Mouse (Mus musculus) forebrain, embryonic 15.5 days (tissue): ENCODE data around the gene Tbc1d22a. TPM values are rescaled to one million over a fixed set of nuclear protein-coding genes. Genes with fewer than 3 reads are reported as not detected.
"Not testable (repeated sequence)": the region's sequence is repeated elsewhere in the genome, so short reads cannot be mapped to it uniquely, and the experiment has no call there.

ENCODE experiments used
- ATAC-seq: fragments of 200-750 bp; cut with Nextera tagmentation; replicated peaks from 2 replicates; pipeline ENCODE4 v1.8.0; 2017; ENCODE audit warnings: mild to moderate bottlenecking, moderate TSS enrichment, moderate library complexity
- H3K27ac ChIP-seq: fragments of 300-500 bp; sonication (generic); replicated peaks from 2 replicates; pipeline ENCODE4 v1.5.1; 2015; ENCODE audit warnings: mild to moderate bottlenecking, inconsistent platforms
- H3K27me3 ChIP-seq: fragments of 300-500 bp; sonication (generic); 2 replicates; pipeline ENCODE4 v1.6.1; 2015; ENCODE audit warnings: inconsistent platforms
- H3K36me3 ChIP-seq: fragments of 300-500 bp; sonication (generic); 2 replicates; pipeline ENCODE4 v1.6.1; 2015; ENCODE audit warnings: mild to moderate bottlenecking, inconsistent platforms
- H3K4me1 ChIP-seq: fragments of 300-500 bp; sonication (generic); 2 replicates; pipeline ENCODE4 v1.6.1; 2015; ENCODE audit warnings: inconsistent platforms
- H3K4me2 ChIP-seq: fragments of 300-500 bp; sonication (generic); replicated peaks from 2 replicates; pipeline ENCODE4 v1.6.1; 2015; ENCODE audit warnings: mild to moderate bottlenecking, inconsistent platforms
- H3K4me3 ChIP-seq: fragments of 300-500 bp; sonication (generic); 2 replicates; pipeline ENCODE4 v1.5.1; 2015; ENCODE audit warnings: mild to moderate bottlenecking, inconsistent platforms
- H3K9ac ChIP-seq: fragments of 300-500 bp; sonication (generic); replicated peaks from 2 replicates; pipeline ENCODE4 v1.6.1; 2015; ENCODE audit warnings: mild to moderate bottlenecking, inconsistent platforms
- H3K9me3 ChIP-seq: fragments of 300-500 bp; sonication (generic); 2 replicates; pipeline ENCODE4 v1.6.1; 2016; ENCODE audit warnings: inconsistent platforms
- WGBS: fragments of 180-500 bp; shearing (Covaris S2); methylation state at CpG from one replicate; pipeline ENCODE4 v1.1.7; 2015; ENCODE audit warnings: mixed read lengths; 5-methylcytosine and 5-hydroxymethylcytosine counted together
- polyA plus RNA-seq: library from polyadenylated mRNA; unstranded; fragments of >200 nt; fragmentation: Nextera tagmentation; extraction: Ambion mirVana; gene quantifications from 2 replicates; pipeline ENCODE4 v1.2.1, GENCODE M21; 2015

Gene Tbc1d22a
- polyA plus RNA-seq, 1 experiment from 2014 or later, result 13.1 TPM

DNA sequence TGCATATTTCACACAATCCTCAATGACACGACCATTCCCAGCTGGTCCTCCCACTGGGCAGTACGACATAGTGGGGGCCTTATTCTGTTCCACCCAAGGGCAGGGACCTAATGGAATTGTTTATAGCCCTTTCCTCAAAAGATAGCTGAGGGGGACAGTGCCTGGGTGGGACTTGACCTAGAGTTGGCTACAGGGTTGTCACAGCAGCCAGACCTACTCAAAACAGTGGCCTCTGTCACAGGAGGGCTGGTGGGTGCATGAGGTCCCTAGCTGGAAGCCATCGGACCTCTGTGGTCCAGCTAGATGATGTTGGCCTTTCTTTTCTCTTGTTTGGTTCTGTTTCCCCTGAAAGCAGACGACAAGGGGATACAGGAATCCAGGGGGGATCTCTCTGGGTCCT is 14.8 kb upstream of the Tbc1d22a start:
- H3K9ac ChIP-seq, result no peak overlapping the region
- H3K4me2 ChIP-seq, result no peak overlapping the region
- no peak overlapping the region for H3K27ac ChIP-seq
- 72% methylated on average over 4 of the region's 4 CpGs for WGBS
- H3K27me3 ChIP-seq, result no peaks in the 10 kb centered on the region
- H3K36me3 ChIP-seq, result no peaks in the 10 kb centered on the region
- H3K4me3 ChIP-seq, result no peak overlapping the region
- ATAC-seq, result no peak
- no peaks in the 10 kb centered on the region for H3K9me3 ChIP-seq
- no peaks in the 10 kb centered on the region for H3K4me1 ChIP-seq

DNA sequence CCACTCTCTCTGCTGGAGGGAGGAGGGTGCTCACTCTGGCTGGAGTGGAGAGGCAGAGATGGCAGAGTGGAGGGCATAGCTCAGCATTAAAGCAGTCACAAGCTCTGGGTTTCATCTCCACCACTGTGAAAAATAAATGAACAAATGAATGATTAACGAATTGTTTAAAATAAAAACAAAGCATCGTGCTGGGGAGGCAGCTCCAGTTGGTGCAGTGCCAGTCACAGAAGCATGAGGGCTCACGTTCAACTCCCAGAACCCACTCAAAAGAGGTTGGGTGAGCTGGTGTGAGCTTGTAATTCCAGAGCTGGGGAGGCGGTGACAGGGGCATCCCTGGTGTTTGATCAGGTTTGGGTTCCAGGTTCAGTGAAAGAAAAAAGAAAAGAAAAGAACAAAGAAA is 14.1 kb upstream of the Tbc1d22a start:
- no peaks in the 10 kb centered on the region for H3K27me3 ChIP-seq
- ATAC-seq, result no peak
- H3K27ac ChIP-seq, result no peak overlapping the region
- no peak overlapping the region for H3K4me2 ChIP-seq
- no peaks in the 10 kb centered on the region for H3K9me3 ChIP-seq
- WGBS, result 40% methylated on average over 4 of the region's 4 CpGs
- H3K36me3 ChIP-seq, result no peaks in the 10 kb centered on the region
- no peak overlapping the region for H3K4me3 ChIP-seq
- no peaks in the 10 kb centered on the region for H3K4me1 ChIP-seq
- H3K9ac ChIP-seq, result no peak overlapping the region

DNA sequence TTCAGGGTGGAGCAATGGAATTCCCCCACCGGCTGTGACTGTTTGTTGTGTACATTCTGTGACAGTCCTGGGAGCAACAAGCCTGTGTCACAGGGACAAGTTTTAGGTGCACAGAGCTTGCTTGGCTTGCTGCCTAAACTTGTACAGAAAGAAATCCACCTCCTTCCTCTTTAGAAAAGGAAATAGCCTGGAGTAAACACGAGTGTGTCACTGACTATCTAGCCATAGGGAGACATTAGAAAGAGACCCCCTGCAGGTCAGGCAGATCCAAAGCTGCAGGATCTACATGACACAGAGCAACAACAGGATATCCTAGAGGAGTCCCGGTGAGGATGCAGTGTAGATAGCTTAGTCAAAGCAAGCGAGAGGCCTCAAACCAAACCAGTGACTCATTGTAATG is 13.2 kb upstream of the Tbc1d22a start:
- no peak for ATAC-seq
- Histone ChIP-seq H3K9me3 (no peaks in the 10 kb centered on the region), H3K4me2 (no peak overlapping the region), H3K27ac (no peak overlapping the region), H3K4me3 (no peak overlapping the region), H3K9ac (no peak overlapping the region), H3K27me3 (no peaks in the 10 kb centered on the region), H3K4me1 (no peaks in the 10 kb centered on the region), H3K36me3 (no peaks in the 10 kb centered on the region)
- 37% methylated on average over 4 of the region's 4 CpGs for WGBS

DNA sequence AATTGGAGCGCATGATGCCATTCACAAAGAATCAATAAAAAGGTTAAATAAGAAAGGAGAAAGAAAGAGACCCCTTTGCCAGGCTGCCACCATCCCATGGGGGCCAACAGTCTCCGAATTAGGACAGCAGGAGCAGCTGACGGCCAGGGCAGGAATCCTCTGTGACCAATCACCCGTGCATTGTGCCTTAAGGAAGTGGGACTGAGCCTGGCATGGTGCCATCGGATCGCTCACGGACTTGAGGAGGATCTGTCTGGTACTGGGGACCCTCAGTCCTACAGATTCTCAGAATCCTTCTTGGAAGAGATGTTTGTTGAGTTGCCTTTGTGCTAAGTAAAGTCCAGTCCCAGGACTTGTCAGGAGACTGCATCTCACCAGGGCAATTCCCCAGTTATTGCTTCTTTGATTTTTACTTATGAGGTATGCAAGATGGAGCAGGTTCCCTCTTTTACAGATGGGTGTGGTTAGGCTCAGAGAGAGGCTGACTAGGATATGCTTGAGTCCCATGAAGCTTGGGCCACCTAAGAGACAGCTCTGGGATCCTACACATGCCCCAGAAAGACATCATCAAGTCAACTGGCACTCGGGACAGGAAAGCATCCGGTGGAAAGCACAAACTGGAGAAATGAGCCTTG is 12.4 kb upstream of the Tbc1d22a start:
- Histone ChIP-seq H3K4me1 (no peaks in the 10 kb centered on the region), H3K4me3 (no peak overlapping the region), H3K27ac (no peak overlapping the region), H3K4me2 (no peak overlapping the region), H3K27me3 (no peaks in the 10 kb centered on the region), H3K36me3 (no peaks in the 10 kb centered on the region), H3K9me3 (no peaks in the 10 kb centered on the region), H3K9ac (no peak overlapping the region)
- 55% methylated on average over 9 of the region's 9 CpGs for WGBS
- ATAC-seq, result no peak

DNA sequence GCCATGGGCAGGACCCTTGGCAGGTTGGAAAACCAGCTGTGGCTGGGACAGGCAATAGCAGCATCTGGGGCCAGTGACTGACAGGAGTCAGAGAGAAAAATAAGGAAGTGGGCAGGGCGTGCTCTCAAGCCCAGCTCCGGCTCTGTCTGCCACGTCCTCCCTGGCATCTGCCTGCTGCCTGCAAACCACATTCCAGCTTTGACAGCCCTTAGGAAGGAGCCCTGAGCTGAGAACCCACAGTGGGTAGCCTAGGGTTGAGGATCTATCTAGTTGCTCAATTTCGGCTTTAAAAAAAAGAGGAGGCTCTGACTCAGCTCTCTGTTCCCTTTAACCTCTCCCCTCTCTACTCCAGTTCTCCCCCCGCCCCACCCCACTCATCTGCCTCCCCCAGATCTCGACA is 11.6 kb upstream of the Tbc1d22a start:
- no peaks in the 10 kb centered on the region for H3K9me3 ChIP-seq
- no peak overlapping the region for H3K4me3 ChIP-seq
- no peak overlapping the region for H3K9ac ChIP-seq
- WGBS, result 63% methylated on average over 6 of the region's 6 CpGs
- no peak overlapping the region for H3K27ac ChIP-seq
- no peak for ATAC-seq
- no peaks in the 10 kb centered on the region for H3K27me3 ChIP-seq
- no peaks in the 10 kb centered on the region for H3K36me3 ChIP-seq
- no peak overlapping the region for H3K4me2 ChIP-seq
- H3K4me1 ChIP-seq, result no peaks in the 10 kb centered on the region

DNA sequence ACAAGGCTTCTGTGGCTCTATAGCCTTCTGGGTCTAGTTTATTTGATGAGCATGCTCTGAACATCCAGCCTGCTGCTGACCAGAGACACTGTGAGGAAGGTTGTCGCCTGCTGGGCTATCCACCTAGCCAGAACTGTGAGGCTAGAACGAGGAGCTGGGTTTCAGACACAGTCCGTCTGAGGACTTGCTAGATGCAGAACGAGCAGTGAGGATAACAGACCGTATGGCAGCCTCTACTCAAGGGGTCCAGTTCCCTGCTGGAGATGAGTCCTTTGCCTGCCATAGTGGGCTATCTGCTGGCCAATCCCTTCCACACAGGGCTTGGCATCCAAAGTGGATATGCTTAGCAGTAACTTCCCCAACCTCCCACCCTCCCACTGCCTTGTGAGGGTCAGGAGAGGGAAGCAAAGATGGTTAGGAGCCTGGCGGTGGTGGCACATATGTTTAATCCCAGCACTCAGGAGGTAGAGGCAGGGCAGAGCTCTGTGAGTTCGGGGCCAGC is 10.9 kb upstream of the Tbc1d22a start:
- no peak overlapping the region for H3K27ac ChIP-seq
- H3K4me3 ChIP-seq, result no peak overlapping the region
- no peaks in the 10 kb centered on the region for H3K9me3 ChIP-seq
- 83% methylated on average over 7 of the region's 7 CpGs for WGBS
- H3K9ac ChIP-seq, result no peak overlapping the region
- no peak for ATAC-seq
- H3K27me3 ChIP-seq, result no peaks in the 10 kb centered on the region
- H3K36me3 ChIP-seq, result no peaks in the 10 kb centered on the region
- H3K4me1 ChIP-seq, result no peaks in the 10 kb centered on the region
- no peak overlapping the region for H3K4me2 ChIP-seq

DNA sequence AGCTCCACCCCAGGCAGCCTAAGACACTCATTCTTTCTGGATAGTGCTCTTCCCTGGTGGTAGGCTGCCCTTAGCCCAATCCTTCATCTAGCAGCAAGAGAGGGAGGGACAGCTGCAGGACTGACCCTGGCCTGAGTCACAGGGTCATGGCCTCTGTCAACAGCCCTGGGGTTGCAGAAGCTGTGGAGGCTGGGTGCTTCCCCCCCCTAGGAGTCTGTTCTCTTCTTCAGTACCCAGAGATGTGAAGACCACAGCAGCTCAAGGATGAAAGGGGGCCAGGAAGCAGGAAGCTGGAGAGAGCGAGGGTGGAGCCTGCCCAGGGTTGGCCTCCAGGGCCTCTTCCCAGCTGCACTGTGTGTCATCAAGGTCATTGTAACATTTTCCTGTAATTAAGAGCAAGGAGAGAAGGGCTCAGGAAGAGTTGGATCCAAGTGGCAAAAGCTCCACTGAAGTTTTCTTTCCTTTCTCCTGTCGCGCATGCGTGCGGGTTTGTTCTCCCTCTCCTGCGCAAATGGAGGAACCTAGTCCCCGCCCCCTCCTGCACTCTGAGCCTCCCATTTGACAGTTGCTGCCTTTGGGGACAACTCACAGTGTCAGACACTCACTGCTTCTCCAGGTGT is 10.2 kb upstream of the Tbc1d22a start:
- no peaks in the 10 kb centered on the region for H3K9me3 ChIP-seq
- H3K9ac ChIP-seq, result no peak overlapping the region
- H3K27me3 ChIP-seq, result no peaks in the 10 kb centered on the region
- 55% methylated on average over 7 of the region's 7 CpGs for WGBS
- no peaks in the 10 kb centered on the region for H3K4me1 ChIP-seq
- no peaks in the 10 kb centered on the region for H3K36me3 ChIP-seq
- no peak for ATAC-seq
- H3K4me3 ChIP-seq, result no peak overlapping the region
- no peak overlapping the region for H3K4me2 ChIP-seq
- no peak overlapping the region for H3K27ac ChIP-seq

DNA sequence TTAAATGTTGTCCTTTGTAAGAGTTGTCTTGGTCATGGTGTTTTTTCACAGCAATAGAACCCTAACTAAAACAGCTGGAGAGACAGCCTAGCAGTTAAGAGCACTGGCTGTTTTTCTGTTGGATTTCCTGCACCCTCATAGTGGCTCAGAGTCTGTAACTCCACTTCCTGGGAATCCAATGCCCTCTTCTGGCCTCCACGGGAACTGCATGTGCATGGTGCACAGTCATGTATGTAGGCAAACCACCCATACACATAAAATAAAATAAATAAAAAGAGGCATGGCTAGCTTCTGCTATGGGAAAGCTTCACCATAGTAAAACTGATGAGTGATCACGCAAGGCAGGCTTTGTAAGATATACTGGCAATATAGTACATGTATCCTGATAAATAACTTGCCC is 9.0 kb upstream of the Tbc1d22a start:
- 51% methylated on average over 2 of the region's 2 CpGs for WGBS
- ATAC-seq, result no peak
- Histone ChIP-seq H3K4me2 (no peak overlapping the region), H3K9ac (no peak overlapping the region), H3K9me3 (no peaks in the 10 kb centered on the region), H3K27me3 (no peaks in the 10 kb centered on the region), H3K4me1 (no peaks in the 10 kb centered on the region), H3K4me3 (no peak overlapping the region), H3K27ac (no peak overlapping the region), H3K36me3 (no peaks in the 10 kb centered on the region)

DNA sequence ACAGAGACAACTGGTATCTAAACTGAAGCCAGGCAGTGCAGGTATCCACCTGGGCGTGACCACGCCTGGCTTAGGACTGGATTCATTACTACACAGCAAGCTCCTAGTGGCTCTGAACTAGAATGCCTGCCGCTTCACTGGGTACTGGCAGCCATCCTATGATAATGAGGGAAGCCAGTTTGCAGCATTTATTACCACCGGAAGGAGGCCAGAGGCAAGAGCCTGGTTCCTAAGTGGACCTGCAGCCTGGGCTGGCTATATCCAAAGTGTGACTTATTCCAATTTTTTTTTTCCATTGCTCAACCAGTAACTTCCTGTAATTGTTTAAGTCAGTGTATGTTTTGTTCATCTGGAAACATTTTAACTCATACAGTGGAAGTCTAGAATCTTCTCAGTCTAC is 7.9 kb upstream of the Tbc1d22a start:
- no peak for ATAC-seq

DNA sequence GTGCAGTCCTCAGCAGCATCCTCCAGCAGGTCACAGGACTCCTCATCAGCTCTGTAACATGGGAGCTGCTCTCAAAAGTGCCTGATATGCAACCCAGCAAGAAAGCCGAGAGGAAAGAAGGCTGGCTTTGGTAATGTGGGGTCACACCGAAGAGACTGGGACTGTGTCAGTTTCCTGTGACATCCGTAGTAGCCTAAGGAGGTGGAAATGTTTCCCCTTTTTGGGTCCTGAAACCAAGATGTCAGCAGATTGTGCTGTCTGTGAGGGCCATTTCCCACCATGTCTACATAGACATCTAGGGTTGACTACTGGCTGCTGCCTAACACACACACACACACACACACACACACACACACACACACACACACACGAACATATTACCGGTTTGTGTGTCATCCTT is 2.1 kb upstream of the Tbc1d22a start:
- WGBS, result 96% methylated on average over 5 of the region's 5 CpGs
- H3K27ac ChIP-seq, H3K4me3 ChIP-seq, ATAC-seq, H3K9ac ChIP-seq, H3K27me3 ChIP-seq, H3K36me3 ChIP-seq, H3K4me2 ChIP-seq, H3K9me3 ChIP-seq: not testable (repeated sequence)
- H3K4me1 ChIP-seq, result peaks cover 24% of the 10 kb centered on the region

More for the DNA sequence above, 7.9 kb upstream of the Tbc1d22a start:
- 66% methylated on average over 4 of the region's 4 CpGs for WGBS
- no peak overlapping the region for H3K4me3 ChIP-seq
- H3K4me2 ChIP-seq, result no peak overlapping the region
- no peaks in the 10 kb centered on the region for H3K4me1 ChIP-seq
- no peaks in the 10 kb centered on the region for H3K36me3 ChIP-seq
- no peak overlapping the region for H3K27ac ChIP-seq
- no peak overlapping the region for H3K9ac ChIP-seq
- no peaks in the 10 kb centered on the region for H3K9me3 ChIP-seq
- no peaks in the 10 kb centered on the region for H3K27me3 ChIP-seq

DNA sequence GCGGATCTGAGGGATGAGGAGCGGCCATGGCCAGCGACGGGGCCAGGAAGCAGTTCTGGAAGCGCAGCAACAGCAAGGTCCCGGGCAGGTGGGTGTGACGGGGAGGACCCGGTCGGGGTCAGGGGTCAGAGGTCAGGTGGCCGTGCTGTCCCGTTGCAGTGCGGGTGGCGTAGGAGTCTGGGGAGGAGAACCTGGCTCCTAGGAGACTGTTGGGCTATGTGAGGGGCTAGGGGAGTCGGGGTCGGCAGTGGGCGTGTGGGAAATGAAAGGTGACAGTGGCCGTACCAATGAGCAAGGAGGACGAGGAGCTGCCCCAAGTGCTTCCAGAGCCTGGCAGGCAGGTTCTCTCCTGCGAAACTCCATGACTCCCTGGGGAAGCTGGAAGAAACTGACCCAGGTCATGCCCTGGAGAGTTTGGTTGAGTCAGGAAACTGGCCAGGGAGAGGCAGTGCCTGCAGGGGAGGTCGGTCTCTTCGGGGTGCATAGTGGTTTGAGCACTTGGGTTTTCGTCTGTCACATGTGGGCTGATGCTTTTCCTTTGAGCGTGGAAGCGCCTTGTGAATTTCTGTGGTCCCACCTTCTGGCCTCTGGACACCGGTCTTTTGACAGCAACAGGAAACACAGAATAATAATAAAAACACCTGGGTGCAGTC is 416 bp downstream of the Tbc1d22a start:
- H3K4me2 ChIP-seq, result peak overlapping the region; percentile 94
- H3K9me3 ChIP-seq, result no peaks in the 10 kb centered on the region
- H3K27ac ChIP-seq, result peak overlapping the region; percentile 94
- peak; percentile 38 for ATAC-seq
- H3K9ac ChIP-seq, result peak overlapping the region; percentile 93
- H3K27me3 ChIP-seq, result no peaks in the 10 kb centered on the region
- H3K4me1 ChIP-seq, result peaks cover 24% of the 10 kb centered on the region
- 15% methylated on average over 25 of the region's 25 CpGs for WGBS
- H3K36me3 ChIP-seq, result no peaks in the 10 kb centered on the region
- H3K4me3 ChIP-seq, result peak overlapping the region; percentile 99

DNA sequence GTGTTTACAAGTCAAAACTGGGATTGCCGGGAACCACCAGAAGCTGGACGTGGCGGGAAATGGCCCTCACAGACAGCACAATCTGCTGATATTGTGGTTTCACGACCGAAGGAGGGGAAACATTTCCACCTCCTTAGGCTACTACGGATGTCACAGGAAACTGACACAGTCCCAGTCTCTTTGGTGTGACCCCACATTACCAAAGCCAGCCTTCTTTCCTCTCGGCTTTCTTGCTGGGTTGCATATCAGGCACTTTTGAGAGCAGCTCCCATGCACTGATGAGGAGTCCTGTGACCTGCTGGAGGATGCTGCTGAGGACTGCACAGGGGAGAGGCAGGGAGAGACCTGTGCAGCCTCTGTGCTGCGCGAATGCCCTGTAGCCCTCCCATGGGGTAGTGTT is 2.4 kb downstream of the Tbc1d22a start:
- peaks cover 24% of the 10 kb centered on the region for H3K4me1 ChIP-seq
- 91% methylated on average over 9 of the region's 9 CpGs for WGBS
- not testable (repeated sequence) for H3K4me3 ChIP-seq, H3K27me3 ChIP-seq, H3K9me3 ChIP-seq, ATAC-seq, H3K9ac ChIP-seq, H3K27ac ChIP-seq, H3K4me2 ChIP-seq, H3K36me3 ChIP-seq
